Mouse (Mus musculus) neutrophil, adult 59 days (primary cell): ENCODE data around the gene Fignl1. TPM values are rescaled to one million over a fixed set of nuclear protein-coding genes. Genes with fewer than 3 reads are reported as not detected.

Experiments used
- total RNA-seq, 2 experiments: library from RNA; stranded (reverse); gene quantifications; 1 replicate in 1 of 2; 2 replicates in 1 of 2; pipeline ENCODE4 v1.2.4; 2023

The Fignl1 gene
- 10 to 100 TPM; 15.4 to 15.7 TPM for total RNA-seq

DNA sequence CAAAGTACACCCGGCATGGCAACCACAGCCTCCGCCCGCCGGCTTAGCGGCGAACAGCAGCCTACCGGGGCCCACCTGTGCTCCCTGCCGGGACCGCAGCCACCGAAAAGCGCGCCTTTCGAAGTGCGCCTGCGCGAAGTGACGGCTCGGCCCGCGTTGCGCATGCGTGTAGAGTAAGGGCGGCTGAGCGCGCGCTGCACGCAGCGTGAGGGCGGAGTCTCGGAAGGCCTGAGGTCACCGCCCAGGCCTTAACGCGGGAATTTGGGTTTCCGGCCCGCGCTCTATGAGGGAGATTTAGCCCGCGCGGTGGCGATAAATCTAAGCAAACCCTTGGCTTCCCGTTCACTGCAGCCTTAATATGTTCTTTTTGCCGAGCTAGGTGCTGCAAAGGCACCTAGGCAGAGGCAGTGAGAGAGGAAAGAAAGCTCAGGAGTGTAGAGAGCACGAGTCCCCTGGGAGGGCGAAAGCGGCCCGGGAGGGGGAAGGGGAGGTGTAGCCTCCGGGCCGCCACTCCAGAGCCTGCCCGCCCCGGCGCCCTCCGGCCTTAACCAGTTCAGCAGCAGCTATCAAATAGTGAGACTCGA lies at the start of gene Fignl1:
Fignl1 (minus strand) TSS at position 143 of the 584 bp plus-strand sequence.

Other genes with a start within 250 kb of the Fignl1 start
- gene 4930512M02Rik, start 181.1 kb downstream of the Fignl1 start, total RNA-seq: not detected
- gene Ikzf1, start 124.0 kb downstream of the Fignl1 start, total RNA-seq: 100 to 1,000 TPM; 224 to 236 TPM
- not detected for gene Ddc, start 89.2 kb upstream of the Fignl1 start, total RNA-seq
- gene Grb10, start 229.7 kb upstream of the Fignl1 start, total RNA-seq: 1 to 10 TPM in 1 of 2 experiments, under 1 TPM in 1; 0.49 to 1.3 TPM